ENCODE assay signal across 25 mouse cellular contexts in the genomic region with DNA sequence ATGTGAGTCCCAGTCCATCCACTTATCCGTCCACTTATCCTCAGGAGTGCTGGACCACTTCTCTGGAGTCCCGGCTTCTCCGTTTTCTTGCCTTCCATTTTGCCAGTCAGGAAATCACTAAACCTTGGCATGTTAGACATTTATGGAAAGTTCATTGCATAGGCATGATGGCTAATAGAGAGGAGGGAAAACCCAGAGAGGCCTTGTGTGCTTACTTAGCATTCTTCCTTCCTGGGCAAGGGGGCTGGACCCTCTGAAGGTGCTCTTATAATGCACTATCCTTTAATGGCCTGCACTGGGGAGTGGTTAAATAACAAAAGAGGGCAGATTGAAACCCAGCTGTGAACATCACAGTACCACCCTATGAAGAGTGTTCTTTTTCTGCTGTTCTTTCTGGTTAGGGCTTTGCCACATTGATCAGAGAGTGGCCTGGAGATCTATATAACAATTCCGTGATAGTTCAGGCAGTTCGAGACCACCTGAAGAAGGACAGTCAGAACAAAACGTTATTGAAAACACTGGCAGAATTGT.
A peak's percentile ranks its signal among the peaks of the same experiment; 100 is the strongest.
DNase-seq lines count a peak whose midpoint lies in the region; ATAC-seq lines count a peak whose summit lies in the region.
"Had no signal": no experiment of that assay in that cellular context is flagged by ENCODE, and none has a peak within 500 bp of the region (broad histone marks: within the 10 kb centered on the region; RNA-seq: fewer than 3 reads in every experiment).

No protein-coding gene starts in this region.

- no peaks in the 10 kb centered on the region for H3K27me3 ChIP-seq in midbrain, embryonic 11.5 days (ENCODE audit: control insufficient read depth, insufficient read depth, low read length)
- H3K27me3 ChIP-seq in midbrain, embryonic 15.5 days (replicated peaks), result no peaks in the 10 kb centered on the region
- no peaks in the 10 kb centered on the region for H3K27me3 ChIP-seq in hindbrain, embryonic 10.5 days (ENCODE audit: insufficient read depth, poor library complexity, severe bottlenecking)
- H3K27me3 ChIP-seq: CH12.LX; embryonic facial prominence, embryonic 12.5 days; forebrain, embryonic 13.5 days; forebrain, embryonic 15.5 days; Patski had no signal

- no peak overlapping the region for H3K4me3 ChIP-seq in midbrain, embryonic 11.5 days (ENCODE audit: low read depth, low read length)
- H3K4me3 ChIP-seq in midbrain, embryonic 15.5 days, result no peak overlapping the region
- no peak overlapping the region for H3K4me3 ChIP-seq in hindbrain, embryonic 10.5 days
- H3K4me3 ChIP-seq: embryonic facial prominence, embryonic 10.5 days; embryonic facial prominence, embryonic 12.5 days; forebrain, embryonic 13.5 days; forebrain, embryonic 15.5 days had no signal

- no peaks in the 10 kb centered on the region for H3K36me3 ChIP-seq in midbrain, embryonic 11.5 days (ENCODE audit: control insufficient read depth, insufficient read depth, low read length)
- peaks cover 7% of the 10 kb centered on the region; the same call in 1 of the 2 replicates for H3K36me3 ChIP-seq in midbrain, embryonic 15.5 days (replicated peaks)
- peaks cover 14% of the 10 kb centered on the region for H3K36me3 ChIP-seq in hindbrain, embryonic 10.5 days

- ATAC-seq in midbrain, embryonic 11.5 days (ENCODE audit: low FRiP score), result no peak
- no peak for ATAC-seq in midbrain, embryonic 15.5 days (replicated peaks)
- ATAC-seq: CD4-positive, CD25-positive, alpha-beta regulatory T cell, adult 4 months; forebrain, embryonic 13.5 days; forebrain, embryonic 15.5 days; forebrain, postnatal 0 days had no signal

- no peaks in the 10 kb centered on the region for H3K4me1 ChIP-seq in midbrain, embryonic 11.5 days (ENCODE audit: control insufficient read depth, insufficient read depth, low read length)
- no peaks in the 10 kb centered on the region for H3K4me1 ChIP-seq in midbrain, embryonic 15.5 days
- no peaks in the 10 kb centered on the region for H3K4me1 ChIP-seq in hindbrain, embryonic 10.5 days (replicated peaks)
- H3K4me1 ChIP-seq: embryonic facial prominence, embryonic 10.5 days; embryonic facial prominence, embryonic 12.5 days; forebrain, embryonic 13.5 days; forebrain, embryonic 15.5 days had no signal

- no peak overlapping the region for H3K27ac ChIP-seq in midbrain, embryonic 11.5 days (ENCODE audit: low read depth, low read length)
- H3K27ac ChIP-seq in midbrain, embryonic 15.5 days, result no peak overlapping the region
- H3K27ac ChIP-seq in hindbrain, embryonic 10.5 days, result no peak overlapping the region
- H3K27ac ChIP-seq: embryonic facial prominence, embryonic 10.5 days; embryonic facial prominence, embryonic 12.5 days; forebrain, embryonic 13.5 days; forebrain, embryonic 15.5 days had no signal

- peak; percentile 73 for DNase-seq in midbrain, embryonic 11.5 days (ENCODE audit: low spot score, missing footprints)
- DNase-seq in ES-CJ7 (ENCODE audit: low read depth, low spot score), result peak; percentile 92
- peak; percentile 86 for DNase-seq in R1 (ENCODE audit: low read depth, low spot score)
- DNase-seq in ZHBTc4 (ENCODE audit: low read depth, low spot score), result peak; percentile 91
- no peak for DNase-seq in right cerebral cortex, postnatal 4 days
- DNase-seq in hindbrain, embryonic 10.5 days (ENCODE audit: low spot score), result no peak
- no peak for DNase-seq in kidney, adult 8-10 months
- DNase-seq: adrenal gland, adult 2 months; adrenal gland, postnatal 10 days; adrenal gland, postnatal 25 days; B cell, adult 2 months; cerebellum, adult 11 months; cerebellum, adult 18-20 months; cerebellum, adult 9-10 months; cerebellum, postnatal 25 days; forebrain, postnatal 0 days had no signal

- H3K9me3 ChIP-seq in midbrain, embryonic 11.5 days (ENCODE audit: control insufficient read depth, low read length), result no peaks in the 10 kb centered on the region
- no peaks in the 10 kb centered on the region for H3K9me3 ChIP-seq in midbrain, embryonic 15.5 days
- no peaks in the 10 kb centered on the region for H3K9me3 ChIP-seq in hindbrain, embryonic 10.5 days
- H3K9me3 ChIP-seq: embryonic facial prominence, embryonic 10.5 days; embryonic facial prominence, embryonic 12.5 days; forebrain, embryonic 13.5 days; forebrain, embryonic 15.5 days; G1E had no signal

- H3K9ac ChIP-seq in midbrain, embryonic 11.5 days (ENCODE audit: low read length), result no peak overlapping the region
- no peak overlapping the region for H3K9ac ChIP-seq in midbrain, embryonic 15.5 days
- H3K9ac ChIP-seq: embryonic facial prominence, embryonic 12.5 days; forebrain, embryonic 13.5 days; forebrain, embryonic 15.5 days; forebrain, postnatal 0 days had no signal

- no peak overlapping the region for H3K4me2 ChIP-seq in midbrain, embryonic 11.5 days
- H3K4me2 ChIP-seq in midbrain, embryonic 15.5 days, result no peak overlapping the region
- H3K4me2 ChIP-seq: embryonic facial prominence, embryonic 12.5 days; forebrain, embryonic 13.5 days; forebrain, embryonic 15.5 days had no signal

- WGBS in midbrain, embryonic 11.5 days, result 91% methylated on average over 6 of the region's 6 CpGs
- 90% methylated on average over 6 of the region's 6 CpGs for WGBS in midbrain, embryonic 15.5 days
- WGBS in hindbrain, embryonic 10.5 days, result 89% methylated on average over 6 of the region's 6 CpGs

Comparison
In these comparisons a context has a peak if more than half of its experiments do, and no peak if none do; other contexts are left out.
1. DNase-seq: peak in midbrain, embryonic 11.5 days (single experiment), ES-CJ7 (single experiment), R1 (single experiment) and ZHBTc4 (single experiment); none in right cerebral cortex, postnatal 4 days (single experiment), hindbrain, embryonic 10.5 days (single experiment) and kidney, adult 8-10 months (0 of 2).